Mouse (Mus musculus) stomach, adult 2 months (tissue): ENCODE data around the gene Tmem39b. TPM values are rescaled to one million over a fixed set of nuclear protein-coding genes. Genes with fewer than 3 reads are reported as not detected.

ENCODE experiments used
- polyA plus RNA-seq: library from polyadenylated mRNA; depleted of rRNA; stranded (reverse); fragments of >200 nt; gene quantifications from 2 replicates; pipeline ENCODE4 v1.2.3, GENCODE M21; 2012; rRNA removed

The Tmem39b gene
- polyA plus RNA-seq, result 11.4 and 12.0 TPM in 2 replicates

DNA sequence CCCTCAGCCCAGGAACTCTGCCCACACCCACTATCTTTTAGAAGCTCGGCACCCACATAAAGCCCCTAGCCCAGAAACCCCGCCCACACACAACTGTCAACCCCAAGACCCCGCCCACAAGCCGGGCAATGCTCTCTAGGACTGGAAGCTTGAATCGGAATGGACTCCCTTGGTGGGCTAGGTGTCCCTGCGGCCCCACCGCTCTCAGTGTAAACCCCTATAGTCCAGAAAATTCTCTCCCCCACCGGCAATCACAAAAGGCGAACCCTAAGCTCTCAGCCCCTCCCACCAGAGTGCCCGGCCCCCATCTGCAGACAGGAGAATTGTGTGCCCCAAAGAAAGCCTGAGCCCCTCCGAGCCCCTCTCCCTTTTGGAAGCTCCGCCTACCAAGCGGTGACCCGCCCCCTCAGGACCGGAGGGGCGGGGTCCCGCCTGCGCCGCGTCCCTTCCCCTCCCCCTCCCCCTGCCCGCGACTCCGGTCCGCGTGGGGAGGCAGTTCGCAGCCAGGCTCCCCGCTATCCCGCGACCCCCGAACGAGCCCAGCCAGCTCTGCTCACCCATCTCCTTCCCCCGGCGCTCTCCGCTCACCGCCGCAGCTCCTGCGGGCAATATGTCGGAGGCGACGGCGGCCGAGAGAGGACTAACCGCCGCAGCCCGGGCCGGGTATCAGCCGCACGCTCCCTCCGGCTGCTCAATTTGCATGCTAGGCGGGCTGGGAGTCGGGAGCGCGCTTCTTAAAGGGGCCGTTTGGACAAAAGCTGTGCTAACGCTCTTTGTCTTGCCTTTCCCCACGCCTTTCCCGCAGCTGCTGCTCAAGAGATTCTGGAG lies at the start of gene Tmem39b:
Gene Tmem39b, minus strand, starts transcription at position 681 of the 828 bp plus-strand sequence.

DNA sequence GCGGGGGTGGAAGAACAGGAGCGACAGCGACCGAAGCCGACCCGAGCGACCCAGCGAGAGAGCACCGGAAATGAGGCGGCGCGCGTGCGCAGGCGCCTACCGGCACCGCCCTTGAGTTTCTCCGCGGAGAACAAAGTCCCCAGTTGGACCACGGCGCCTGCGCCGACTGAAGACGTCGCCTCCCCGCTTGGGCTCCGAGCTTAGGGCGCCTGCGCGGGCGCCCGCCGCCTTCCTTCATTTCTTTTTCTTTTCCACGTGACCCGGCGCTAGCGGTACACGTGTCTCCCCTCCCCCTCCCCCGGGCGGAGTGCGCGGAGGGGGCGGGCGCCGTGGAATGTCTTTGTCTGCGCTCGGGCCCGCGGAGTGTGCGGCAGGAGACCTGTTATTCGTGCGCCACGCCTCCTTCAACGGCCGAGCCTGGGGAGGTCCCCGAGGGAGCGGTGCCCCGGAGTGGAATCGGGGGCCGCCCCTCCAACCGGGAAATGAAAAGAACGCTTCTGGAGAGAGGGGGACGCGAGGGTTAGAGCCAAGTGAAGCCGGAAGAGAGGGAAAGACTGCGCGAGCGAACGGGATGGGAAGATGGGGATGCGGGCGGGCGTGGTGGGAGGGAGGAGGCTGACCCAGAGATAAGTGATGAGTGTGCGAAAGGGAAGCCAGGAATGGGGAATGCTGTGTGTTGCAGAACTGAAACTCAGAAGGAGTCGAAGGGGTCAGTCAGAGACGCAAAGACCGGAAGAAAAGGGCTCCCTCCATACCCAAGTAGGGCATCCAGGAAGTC lies 45.8 kb upstream of the Tmem39b start, which contains the start of gene Khdrbs1:
Gene Khdrbs1, minus strand, starts transcription at position 72 of the 778 bp plus-strand sequence.

DNA sequence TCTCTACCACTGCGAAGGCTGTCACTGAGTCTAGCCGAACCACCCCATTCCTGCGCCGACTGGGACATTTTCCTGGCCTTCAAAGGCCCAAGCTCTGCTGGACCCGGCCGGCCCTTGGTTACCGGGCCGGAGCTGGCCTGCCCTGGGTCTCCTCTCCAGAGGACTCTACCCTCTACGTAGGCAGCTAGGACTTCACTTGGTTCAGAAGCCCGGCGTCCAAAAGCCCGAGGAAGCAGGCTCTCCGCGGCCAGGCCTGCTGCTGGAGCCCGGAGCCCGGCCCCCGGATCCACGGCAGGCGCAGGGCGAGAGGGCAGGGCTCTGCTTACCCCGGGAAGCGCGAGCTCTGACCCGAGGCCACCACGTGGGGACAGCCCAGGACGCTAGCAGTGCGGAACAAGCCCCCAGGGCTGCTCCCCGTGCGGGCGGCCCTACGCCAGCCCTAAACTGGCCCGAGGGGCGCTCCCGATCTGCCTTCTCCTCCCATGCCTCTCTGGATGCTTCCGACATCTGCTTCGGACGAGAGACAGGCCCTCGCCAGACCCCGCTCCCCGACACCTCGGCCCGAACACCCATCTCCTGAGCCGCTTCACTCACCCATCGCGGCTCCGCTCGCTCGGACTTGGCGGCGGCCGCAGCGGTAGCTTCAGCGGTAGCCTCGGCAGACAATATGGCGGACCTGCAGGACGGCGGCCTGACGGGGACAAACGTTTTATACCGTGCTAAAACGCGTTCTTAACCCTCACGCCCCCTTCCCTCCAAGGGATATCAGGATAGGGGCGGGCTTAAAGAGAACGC lies 24.4 kb downstream of the Tmem39b start, which contains the start of gene Kpna6:
Gene Kpna6, minus strand, starts transcription at position 685 of the 795 bp plus-strand sequence.

DNA sequence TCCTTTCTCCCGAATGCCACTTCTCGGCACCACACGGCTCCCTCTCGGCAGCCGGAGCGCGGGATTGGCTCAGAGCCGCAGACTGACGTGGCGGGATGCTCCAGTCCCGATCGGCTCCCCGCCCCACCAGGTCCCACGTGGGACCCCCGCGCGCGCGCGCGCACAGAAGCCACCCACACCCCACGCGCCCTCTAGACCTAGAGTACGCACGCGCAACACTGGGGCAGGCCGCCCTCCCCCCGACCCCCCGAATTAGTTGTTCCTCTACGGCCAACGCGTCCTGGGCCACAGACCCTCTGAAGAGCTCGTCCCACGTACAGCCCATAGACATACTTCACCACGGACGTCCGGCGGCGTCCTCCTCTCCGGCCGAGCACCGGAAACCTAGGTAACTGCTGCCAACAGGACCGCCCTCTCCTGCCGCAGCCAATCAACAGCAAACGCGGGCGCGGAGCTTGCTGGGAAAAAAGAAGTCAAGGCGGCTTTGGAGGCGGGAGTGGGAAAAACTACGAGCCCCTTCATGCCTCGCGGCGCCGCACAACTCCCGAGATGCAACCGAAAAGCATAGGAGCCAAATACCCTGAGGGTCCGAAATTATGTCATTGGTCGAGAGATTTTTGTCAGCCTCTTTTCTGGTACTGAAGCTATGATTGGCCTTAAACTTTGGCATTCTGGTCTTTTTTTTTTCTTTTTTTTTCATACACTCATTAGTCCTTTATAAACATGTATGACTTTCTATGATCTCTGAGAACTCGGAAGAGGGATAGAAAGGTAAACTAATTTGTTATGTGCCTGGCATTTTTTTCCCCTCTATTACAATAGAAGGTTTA lies 55.8 kb downstream of the Tmem39b start, which contains the start of gene Txlna:
Gene Txlna, minus strand, starts transcription at position 428 of the 830 bp plus-strand sequence.

Other genes starting within 250 kb of the Tmem39b start
- 6.9 and 8.1 TPM in 2 replicates for gene Bsdc1, start 235.3 kb downstream of the Tmem39b start, polyA plus RNA-seq
- not detected in 2 replicates for gene Tssk3, start 205.8 kb downstream of the Tmem39b start, polyA plus RNA-seq
- 0.57 TPM in 1 of 2 replicates, not detected in the other for gene Fam229a, start 205.6 kb downstream of the Tmem39b start, polyA plus RNA-seq
- 9.9 and 12.4 TPM in 2 replicates for gene Marcksl1, start 183.3 kb downstream of the Tmem39b start, polyA plus RNA-seq
- 8.9 and 12.8 TPM in 2 replicates for gene Hdac1, start 154.1 kb downstream of the Tmem39b start, polyA plus RNA-seq
- gene Lck, start 123.2 kb downstream of the Tmem39b start, polyA plus RNA-seq, result 0.25 and 0.30 TPM in 2 replicates
- gene Fam167b, start 118.3 kb downstream of the Tmem39b start, polyA plus RNA-seq, result 3.0 and 4.0 TPM in 2 replicates
- gene Eif3i, start 96.2 kb downstream of the Tmem39b start, polyA plus RNA-seq, result 114 and 116 TPM in 2 replicates
- gene Tmem234, start 96.2 kb downstream of the Tmem39b start, polyA plus RNA-seq, result 57.2 and 65.6 TPM in 2 replicates
- 1.3 and 2.6 TPM in 2 replicates for gene Dcdc2b, start 82.6 kb downstream of the Tmem39b start, polyA plus RNA-seq
- gene Iqcc, start 77.7 kb downstream of the Tmem39b start, polyA plus RNA-seq, result 16.0 and 17.3 TPM in 2 replicates
- 6.4 and 8.3 TPM in 2 replicates for gene Ccdc28b, start 72.9 kb downstream of the Tmem39b start, polyA plus RNA-seq
- 9.5 and 10.4 TPM in 2 replicates for gene Txlna, start 55.8 kb downstream of the Tmem39b start, polyA plus RNA-seq
- gene Kpna6, start 24.1 kb downstream of the Tmem39b start, polyA plus RNA-seq, result 5.7 and 8.6 TPM in 2 replicates
- gene Khdrbs1, start 45.5 kb upstream of the Tmem39b start, polyA plus RNA-seq, result 16.4 and 32.8 TPM in 2 replicates
- 10.3 and 15.0 TPM in 2 replicates for gene Ptp4a2, start 114.4 kb upstream of the Tmem39b start, polyA plus RNA-seq
- 0.03 TPM in 1 of 2 replicates, not detected in the other for gene Spocd1, start 232.4 kb upstream of the Tmem39b start, polyA plus RNA-seq